Mouse (Mus musculus) testis, adult 2 months (tissue): ENCODE data around the gene Hist1h4k.

Experiments
- CTCF ChIP-seq: fragments of 200-500 bp; IDR thresholded peaks from 2 replicates; pipeline ENCODE4 v1.5.1; 2012; ENCODE audit warnings: low read depth, mild to moderate bottlenecking, inconsistent platforms, low read length, moderate library complexity; ENCODE audit not compliant: control insufficient read depth, insufficient read depth, insufficient replicate concordance
- POLR2A ChIP-seq: fragments of 200-500 bp; IDR thresholded peaks from 2 replicates; pipeline ENCODE4 v1.6.1; 2012; ENCODE audit warnings: low read depth, mild to moderate bottlenecking, inconsistent platforms, low read length, moderate library complexity; ENCODE audit not compliant: control insufficient read depth

DNA sequence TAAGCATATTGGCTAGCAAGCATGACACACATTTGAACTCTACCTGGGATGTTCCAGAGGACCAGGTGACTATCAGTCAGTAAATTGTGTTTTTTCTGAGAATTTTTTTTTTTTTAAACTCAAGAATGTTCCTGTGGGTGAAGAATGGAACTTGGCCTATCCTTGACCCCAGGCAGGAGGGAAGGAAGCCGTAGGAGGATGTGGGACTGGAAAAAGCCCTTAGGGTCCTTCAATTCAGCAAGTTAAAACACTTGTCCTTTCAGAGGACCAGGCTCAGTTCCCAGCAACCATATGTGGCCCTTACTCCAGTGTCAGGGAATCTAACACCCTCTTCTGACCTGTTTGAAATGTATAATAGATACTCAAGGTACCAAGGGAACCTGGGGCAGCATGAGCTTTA, 20.8 kb downstream of the Hist1h4k start:
- TF ChIP-seq CTCF (no peak), POLR2A (no peak)
